Mouse (Mus musculus): ENCODE results near the gene AU040320. TPM values are rescaled to one million over a fixed set of nuclear protein-coding genes. Genes with fewer than 3 reads are reported as not detected.

Gene AU040320
- polyA plus RNA-seq, 1 experiment: 10.1 TPM

DNA sequence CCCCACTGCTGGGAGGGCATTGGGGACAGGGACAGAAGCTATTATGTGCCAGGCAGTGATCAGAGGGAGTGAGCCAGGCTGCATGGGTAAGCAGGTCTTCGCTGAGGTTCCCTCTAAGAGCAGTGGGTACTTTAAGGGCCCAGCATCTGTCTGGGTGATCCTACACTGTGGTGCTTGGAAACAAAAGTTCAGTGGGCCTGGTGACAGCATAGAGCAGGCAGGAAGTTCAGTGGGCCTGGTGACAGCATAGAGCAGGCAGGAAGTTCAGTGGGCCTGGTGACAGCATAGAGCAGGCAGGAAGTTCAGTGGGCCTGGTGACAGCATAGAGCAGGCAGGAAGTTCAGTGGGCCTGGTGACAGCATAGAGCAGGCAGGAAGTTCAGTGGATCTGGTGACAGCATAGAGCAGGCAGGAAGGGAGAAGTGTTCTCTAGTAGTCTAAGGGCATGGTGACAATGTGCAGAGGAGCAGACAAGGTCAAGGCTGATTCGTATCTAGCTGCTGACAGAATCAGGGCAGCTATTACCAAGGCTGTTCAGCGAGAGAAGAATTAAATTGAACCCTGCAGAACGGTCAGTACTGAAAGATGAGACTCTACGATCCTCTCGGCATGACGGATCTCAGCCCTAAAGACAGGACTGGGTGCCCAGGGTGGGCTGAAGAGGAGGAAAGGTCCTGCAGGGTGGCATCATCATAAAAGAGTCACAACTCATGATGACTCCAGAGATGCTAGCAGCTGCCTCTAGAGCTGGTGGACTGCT lies 96.9 kb downstream of the AU040320 start:
- H3K27me3 ChIP-seq (ENCODE audit: control insufficient read depth, insufficient read depth, low read length, poor library complexity, severe bottlenecking): no peaks in the 10 kb centered on the region
- H3K4me1 ChIP-seq (ENCODE audit: control insufficient read depth, insufficient read depth, low read length): no peaks in the 10 kb centered on the region
- no peaks in the 10 kb centered on the region for H3K9me3 ChIP-seq (replicated peaks; ENCODE audit: control insufficient read depth, insufficient read depth, low read length, poor library complexity, severe bottlenecking)
- no peak overlapping the region for H3K4me3 ChIP-seq (ENCODE audit: low read depth, low read length)
- H3K9ac ChIP-seq (ENCODE audit: low read depth, poor library complexity, severe bottlenecking): no peak overlapping the region
- no peak overlapping the region for H3K27ac ChIP-seq (ENCODE audit: insufficient read depth, low read length)
- H3K36me3 ChIP-seq (ENCODE audit: control insufficient read depth, insufficient read depth, low read length, poor library complexity, severe bottlenecking): no peaks in the 10 kb centered on the region
- TF ChIP-seq EP300 (IDR thresholded peaks at IDR 0.05; ENCODE audit: insufficient read depth, low read depth, low read length) (no peak), POLR2A (IDR thresholded peaks at IDR 0.05; ENCODE audit: insufficient read depth, low read length) (no peak), CTCF (IDR thresholded peaks at IDR 0.05; ENCODE audit: low read depth, low read length) (no peak)

DNA sequence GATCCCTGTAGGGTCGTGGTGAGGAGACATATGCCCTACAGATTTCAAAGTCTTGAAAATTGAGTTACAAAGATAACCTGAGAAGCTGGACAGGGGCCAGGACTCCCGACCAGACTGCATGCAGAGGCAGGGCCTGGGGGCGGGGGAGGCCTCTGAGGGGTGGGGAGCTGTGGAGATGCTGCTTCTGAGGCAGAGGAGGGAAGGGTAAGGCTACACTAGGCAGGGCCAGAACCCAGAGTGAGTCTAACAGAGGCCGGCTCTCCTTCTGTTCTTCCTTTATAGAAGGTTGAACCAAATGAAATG lies 97.4 kb downstream of the AU040320 start:
- Histone ChIP-seq H3K4me1 (ENCODE audit: control insufficient read depth, insufficient read depth, low read length) (no peaks in the 10 kb centered on the region), H3K27ac (ENCODE audit: insufficient read depth, low read length) (no peak overlapping the region), H3K4me3 (ENCODE audit: low read depth, low read length) (no peak overlapping the region), H3K36me3 (ENCODE audit: control insufficient read depth, insufficient read depth, low read length, poor library complexity, severe bottlenecking) (no peaks in the 10 kb centered on the region), H3K9me3 (replicated peaks; ENCODE audit: control insufficient read depth, insufficient read depth, low read length, poor library complexity, severe bottlenecking) (no peaks in the 10 kb centered on the region), H3K27me3 (ENCODE audit: control insufficient read depth, insufficient read depth, low read length, poor library complexity, severe bottlenecking) (no peaks in the 10 kb centered on the region), H3K9ac (ENCODE audit: low read depth, poor library complexity, severe bottlenecking) (no peak overlapping the region)
- TF ChIP-seq CTCF (IDR thresholded peaks at IDR 0.05; ENCODE audit: low read depth, low read length): no peak
- TF ChIP-seq POLR2A (IDR thresholded peaks at IDR 0.05; ENCODE audit: insufficient read depth, low read length): no peak
- no peak for TF ChIP-seq EP300 (IDR thresholded peaks at IDR 0.05; ENCODE audit: insufficient read depth, low read depth, low read length)

DNA sequence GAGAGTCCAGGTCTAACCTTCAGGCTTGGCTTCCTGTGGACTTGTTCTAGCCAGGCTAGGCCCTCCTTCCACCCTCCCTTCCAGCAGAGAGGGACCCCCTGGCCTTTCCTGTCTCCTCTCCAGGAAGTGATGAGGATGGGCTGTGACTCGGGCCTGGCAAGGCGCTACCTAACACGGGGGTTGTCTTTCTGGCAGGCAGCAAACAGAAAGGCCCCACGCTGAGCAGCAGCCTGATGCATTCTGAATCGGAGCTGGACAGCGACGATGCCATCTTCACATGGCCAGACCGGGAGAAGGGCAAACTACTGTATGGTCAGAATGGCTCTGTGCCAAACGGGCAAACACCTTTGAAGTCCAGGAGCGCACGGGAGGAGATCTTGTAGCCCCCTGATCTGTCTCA lies 99.6 kb downstream of the AU040320 start:
- Histone ChIP-seq H3K36me3 (ENCODE audit: control insufficient read depth, insufficient read depth, low read length, poor library complexity, severe bottlenecking) (no peaks in the 10 kb centered on the region), H3K27ac (ENCODE audit: insufficient read depth, low read length) (no peak overlapping the region), H3K4me3 (ENCODE audit: low read depth, low read length) (no peak overlapping the region), H3K9me3 (replicated peaks; ENCODE audit: control insufficient read depth, insufficient read depth, low read length, poor library complexity, severe bottlenecking) (no peaks in the 10 kb centered on the region), H3K27me3 (ENCODE audit: control insufficient read depth, insufficient read depth, low read length, poor library complexity, severe bottlenecking) (no peaks in the 10 kb centered on the region), H3K9ac (ENCODE audit: low read depth, poor library complexity, severe bottlenecking) (no peak overlapping the region), H3K4me1 (ENCODE audit: control insufficient read depth, insufficient read depth, low read length) (no peaks in the 10 kb centered on the region)
- TF ChIP-seq POLR2A (IDR thresholded peaks at IDR 0.05; ENCODE audit: insufficient read depth, low read length) (no peak), CTCF (IDR thresholded peaks at IDR 0.05; ENCODE audit: low read depth, low read length) (no peak)

DNA sequence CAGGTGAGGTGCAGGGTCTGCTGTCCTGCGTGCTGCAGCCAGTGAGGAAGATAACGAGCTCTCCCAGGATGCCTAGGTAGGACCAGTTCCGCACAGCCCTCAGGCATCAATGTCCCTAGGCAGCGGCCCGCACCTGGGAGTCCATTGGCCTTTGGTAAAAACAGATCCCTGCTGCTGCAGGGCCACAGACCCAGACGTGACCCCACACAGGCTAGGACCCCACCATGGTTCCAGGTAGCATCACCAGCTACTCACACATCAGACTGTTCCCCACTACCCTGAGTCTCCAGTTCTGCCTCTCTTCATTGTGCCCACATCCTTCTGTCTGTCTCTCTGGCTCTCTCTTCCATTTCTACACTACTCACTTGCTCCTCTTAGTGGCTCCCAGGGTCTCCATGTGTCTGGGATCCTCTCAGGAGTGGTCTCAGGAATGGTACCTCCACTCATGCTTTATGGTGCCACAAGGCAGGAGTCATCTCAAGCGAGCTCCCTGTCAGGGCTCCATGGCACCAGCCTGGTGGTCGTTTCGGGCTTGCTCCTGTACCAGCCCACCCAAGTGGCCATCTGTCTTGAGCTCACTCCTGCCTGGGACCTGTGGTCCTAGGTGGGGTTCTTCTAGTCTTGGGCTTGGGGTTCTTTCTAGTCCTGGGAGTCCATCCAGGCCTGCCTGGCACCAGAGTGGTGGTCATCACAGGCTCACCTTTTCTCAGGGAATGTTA lies 107.1 kb downstream of the AU040320 start:
- H3K9me3 ChIP-seq (replicated peaks; ENCODE audit: control insufficient read depth, insufficient read depth, low read length, poor library complexity, severe bottlenecking): no peaks in the 10 kb centered on the region
- H3K27ac ChIP-seq (ENCODE audit: insufficient read depth, low read length): no peak overlapping the region
- H3K27me3 ChIP-seq (ENCODE audit: control insufficient read depth, insufficient read depth, low read length, poor library complexity, severe bottlenecking): no peaks in the 10 kb centered on the region
- TF ChIP-seq EP300 (IDR thresholded peaks at IDR 0.05; ENCODE audit: insufficient read depth, low read depth, low read length) (no peak), POLR2A (IDR thresholded peaks at IDR 0.05; ENCODE audit: insufficient read depth, low read length) (no peak), CTCF (IDR thresholded peaks at IDR 0.05; ENCODE audit: low read depth, low read length) (no peak)
- H3K4me1 ChIP-seq (ENCODE audit: control insufficient read depth, insufficient read depth, low read length): no peaks in the 10 kb centered on the region
- peaks cover 13% of the 10 kb centered on the region for H3K36me3 ChIP-seq (ENCODE audit: control insufficient read depth, insufficient read depth, low read length, poor library complexity, severe bottlenecking)
- no peak overlapping the region for H3K4me3 ChIP-seq (ENCODE audit: low read depth, low read length)
- no peak overlapping the region for H3K9ac ChIP-seq (ENCODE audit: low read depth, poor library complexity, severe bottlenecking)

GRCm38 (mm10) chr4:126861514-126862266 lies 108.3 kb downstream of the AU040320 start:
- no peak overlapping the region for H3K4me3 ChIP-seq (ENCODE audit: low read depth, low read length)

GRCm38 (mm10) chr4:126868699-126869098 lies 115.4 kb downstream of the AU040320 start:
- TF ChIP-seq EP300 (IDR thresholded peaks at IDR 0.05; ENCODE audit: insufficient read depth, low read depth, low read length) (peak; percentile 47; the same call in 1 of the 2 replicates), CTCF (IDR thresholded peaks at IDR 0.05; ENCODE audit: low read depth, low read length) (no peak)
- H3K4me3 ChIP-seq (ENCODE audit: low read depth, low read length): no peak overlapping the region
- H3K27me3 ChIP-seq (ENCODE audit: control insufficient read depth, insufficient read depth, low read length, poor library complexity, severe bottlenecking): no peaks in the 10 kb centered on the region
- H3K36me3 ChIP-seq (ENCODE audit: control insufficient read depth, insufficient read depth, low read length, poor library complexity, severe bottlenecking): peaks cover 14% of the 10 kb centered on the region
- peaks cover 5% of the 10 kb centered on the region for H3K4me1 ChIP-seq (ENCODE audit: control insufficient read depth, insufficient read depth, low read length)
- H3K9ac ChIP-seq (ENCODE audit: low read depth, poor library complexity, severe bottlenecking): no peak overlapping the region
- H3K27ac ChIP-seq (ENCODE audit: insufficient read depth, low read length): no peak overlapping the region
- no peaks in the 10 kb centered on the region for H3K9me3 ChIP-seq (replicated peaks; ENCODE audit: control insufficient read depth, insufficient read depth, low read length, poor library complexity, severe bottlenecking)

More at GRCm38 (mm10) chr4:126861514-126862266, 108.3 kb downstream of the AU040320 start:
- Histone ChIP-seq H3K36me3 (ENCODE audit: control insufficient read depth, insufficient read depth, low read length, poor library complexity, severe bottlenecking) (peaks cover 17% of the 10 kb centered on the region), H3K9ac (ENCODE audit: low read depth, poor library complexity, severe bottlenecking) (no peak overlapping the region), H3K4me1 (ENCODE audit: control insufficient read depth, insufficient read depth, low read length) (no peaks in the 10 kb centered on the region), H3K9me3 (replicated peaks; ENCODE audit: control insufficient read depth, insufficient read depth, low read length, poor library complexity, severe bottlenecking) (no peaks in the 10 kb centered on the region), H3K27me3 (ENCODE audit: control insufficient read depth, insufficient read depth, low read length, poor library complexity, severe bottlenecking) (no peaks in the 10 kb centered on the region), H3K27ac (ENCODE audit: insufficient read depth, low read length) (no peak overlapping the region)
- TF ChIP-seq CTCF (IDR thresholded peaks at IDR 0.05; ENCODE audit: low read depth, low read length): peak; percentile 21
- no peak for TF ChIP-seq POLR2A (IDR thresholded peaks at IDR 0.05; ENCODE audit: insufficient read depth, low read length)

Data from ES-Bruce4 (cell line).